Mouse (Mus musculus): ENCODE measurements around the gene Bcl3. TPM values are rescaled to one million over a fixed set of nuclear protein-coding genes. Genes with fewer than 3 reads are reported as not detected.

The Bcl3 gene
- polyA plus RNA-seq, 1 experiment: 60.7 TPM

DNA sequence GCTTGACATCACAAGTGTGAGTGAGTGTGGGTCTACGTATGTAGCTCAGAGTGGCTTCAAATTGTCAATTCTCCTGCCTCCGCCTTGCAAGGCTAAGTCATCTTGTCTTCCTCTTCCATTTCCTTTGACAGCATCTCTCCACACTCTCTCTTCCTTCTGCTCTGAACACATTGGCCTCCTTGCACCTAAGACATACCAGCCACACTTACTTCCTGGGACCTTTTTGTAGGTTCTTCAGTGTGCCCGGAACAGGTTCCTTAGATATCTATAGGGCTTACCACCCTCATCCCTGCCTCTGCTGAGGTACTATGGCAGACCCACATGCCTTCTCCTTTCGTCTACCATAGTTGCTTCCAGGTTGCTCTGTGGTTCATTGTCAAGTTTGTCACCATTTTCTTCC lies 9.4 kb downstream of the Bcl3 start:
- no peak overlapping the region for H3K4me3 ChIP-seq (ENCODE audit: insufficient read depth, low read length)
- H3K27ac ChIP-seq (ENCODE audit: insufficient read depth, low read depth, low read length): no peak overlapping the region
- TF ChIP-seq POLR2A (IDR thresholded peaks at IDR 0.05; ENCODE audit: borderline replicate concordance, low read depth, low read length) (no peak), CTCF (IDR thresholded peaks at IDR 0.05; ENCODE audit: low read depth, low read length) (no peak)
- peaks cover 23% of the 10 kb centered on the region for H3K4me1 ChIP-seq (ENCODE audit: control insufficient read depth, insufficient read depth, low read length)

DNA sequence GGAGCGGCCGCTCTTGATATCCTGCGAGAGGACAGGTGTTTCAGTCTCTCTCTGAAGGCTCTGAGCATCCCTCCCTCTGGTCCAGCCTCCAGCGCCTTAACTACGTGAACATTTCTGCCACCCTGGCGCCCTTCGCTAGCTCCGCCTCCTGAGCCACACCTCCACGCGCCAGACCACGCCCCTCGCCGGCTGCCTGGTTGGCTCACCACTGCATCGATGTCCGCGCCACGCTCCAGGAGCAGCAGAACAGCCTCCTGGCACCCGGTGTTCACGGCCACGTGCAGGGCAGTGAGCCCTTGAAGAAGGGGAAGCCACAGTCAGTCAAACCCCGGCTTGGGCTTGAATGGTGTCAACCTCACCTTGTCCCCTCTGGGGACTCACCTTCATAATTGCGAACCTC lies 11.5 kb downstream of the Bcl3 start:
- no peak overlapping the region for H3K4me3 ChIP-seq (ENCODE audit: insufficient read depth, low read length)
- TF ChIP-seq POLR2A (IDR thresholded peaks at IDR 0.05; ENCODE audit: borderline replicate concordance, low read depth, low read length): no peak
- TF ChIP-seq CTCF (IDR thresholded peaks at IDR 0.05; ENCODE audit: low read depth, low read length): no peak
- no peak overlapping the region for H3K27ac ChIP-seq (ENCODE audit: insufficient read depth, low read depth, low read length)
- H3K4me1 ChIP-seq (ENCODE audit: control insufficient read depth, insufficient read depth, low read length): peaks cover 18% of the 10 kb centered on the region

GRCm38 (mm10) chr7:19809369-19809768 lies 13.2 kb downstream of the Bcl3 start:
- Histone ChIP-seq H3K27ac (ENCODE audit: insufficient read depth, low read depth, low read length) (no peak overlapping the region), H3K4me1 (ENCODE audit: control insufficient read depth, insufficient read depth, low read length) (peaks cover 13% of the 10 kb centered on the region), H3K4me3 (ENCODE audit: insufficient read depth, low read length) (no peak overlapping the region)
- TF ChIP-seq POLR2A (IDR thresholded peaks at IDR 0.05; ENCODE audit: borderline replicate concordance, low read depth, low read length) (no peak), CTCF (IDR thresholded peaks at IDR 0.05; ENCODE audit: low read depth, low read length) (no peak)

DNA sequence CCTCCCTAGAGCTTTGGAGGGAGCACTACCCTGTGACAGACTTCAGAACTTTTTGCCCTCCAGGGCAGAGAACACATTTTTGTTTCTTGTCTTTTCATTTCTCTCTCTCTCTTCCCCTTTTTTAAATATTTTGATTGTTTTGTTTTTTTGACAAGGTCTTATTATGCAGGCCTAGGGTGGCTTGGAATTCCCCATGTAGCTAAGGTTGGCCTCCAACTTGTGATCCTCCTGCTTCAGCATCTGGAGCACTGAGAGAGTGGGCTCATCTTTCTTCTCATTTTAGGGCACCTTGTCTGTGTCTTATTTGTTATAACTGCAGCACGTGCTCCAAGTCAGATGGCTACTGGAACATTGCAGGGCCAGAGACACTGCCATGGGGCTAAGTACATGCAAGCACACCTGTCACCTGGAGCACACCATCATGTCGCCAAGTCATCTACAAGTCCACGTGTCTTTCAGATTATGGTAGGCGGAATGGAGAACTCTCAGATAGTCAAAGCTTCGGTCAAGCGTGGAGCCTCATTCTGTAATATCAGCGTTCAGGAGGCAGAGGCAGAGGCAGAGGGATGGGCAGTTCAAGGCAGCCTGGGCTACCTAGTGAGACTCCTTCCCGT lies 16.1 kb downstream of the Bcl3 start:
- no peak overlapping the region for H3K27ac ChIP-seq (ENCODE audit: insufficient read depth, low read depth, low read length)
- TF ChIP-seq POLR2A (IDR thresholded peaks at IDR 0.05; ENCODE audit: borderline replicate concordance, low read depth, low read length) (no peak), CTCF (IDR thresholded peaks at IDR 0.05; ENCODE audit: low read depth, low read length) (no peak)
- peaks cover 11% of the 10 kb centered on the region for H3K4me1 ChIP-seq (ENCODE audit: control insufficient read depth, insufficient read depth, low read length)
- H3K4me3 ChIP-seq (ENCODE audit: insufficient read depth, low read length): no peak overlapping the region

GRCm38 (mm10) chr7:19802995-19803394 lies 19.6 kb downstream of the Bcl3 start:
- no peak overlapping the region for H3K4me3 ChIP-seq (ENCODE audit: insufficient read depth, low read length)
- peaks cover 11% of the 10 kb centered on the region for H3K4me1 ChIP-seq (ENCODE audit: control insufficient read depth, insufficient read depth, low read length)
- TF ChIP-seq POLR2A (IDR thresholded peaks at IDR 0.05; ENCODE audit: borderline replicate concordance, low read depth, low read length) (no peak), CTCF (IDR thresholded peaks at IDR 0.05; ENCODE audit: low read depth, low read length) (peak; percentile 85)
- H3K27ac ChIP-seq (ENCODE audit: insufficient read depth, low read depth, low read length): no peak overlapping the region

GRCm38 (mm10) chr7:19800764-19801163 lies 21.8 kb downstream of the Bcl3 start:
- Histone ChIP-seq H3K27ac (ENCODE audit: insufficient read depth, low read depth, low read length) (no peak overlapping the region), H3K4me3 (ENCODE audit: insufficient read depth, low read length) (no peak overlapping the region), H3K4me1 (ENCODE audit: control insufficient read depth, insufficient read depth, low read length) (peaks cover 11% of the 10 kb centered on the region)
- TF ChIP-seq POLR2A (IDR thresholded peaks at IDR 0.05; ENCODE audit: borderline replicate concordance, low read depth, low read length): no peak
- peak; percentile 53 for TF ChIP-seq CTCF (IDR thresholded peaks at IDR 0.05; ENCODE audit: low read depth, low read length)

GRCm38 (mm10) chr7:19796697-19797588 lies 25.6 kb downstream of the Bcl3 start, which contains the start of gene Cblc:
Cblc (minus strand) TSS chr7:19796809.
- H3K4me1 ChIP-seq (ENCODE audit: control insufficient read depth, insufficient read depth, low read length): peaks cover 7% of the 10 kb centered on the region
- peak within 1 kb of the TSS; percentile 29 for H3K4me3 ChIP-seq (ENCODE audit: insufficient read depth, low read length)
- no peak within 1 kb of the TSS for H3K27ac ChIP-seq (ENCODE audit: insufficient read depth, low read depth, low read length)
- peak; percentile 78 for TF ChIP-seq CTCF (IDR thresholded peaks at IDR 0.05; ENCODE audit: low read depth, low read length)
- no peak for TF ChIP-seq POLR2A (IDR thresholded peaks at IDR 0.05; ENCODE audit: borderline replicate concordance, low read depth, low read length)

GRCm38 (mm10) chr7:19796254-19796653 lies 26.3 kb downstream of the Bcl3 start:
- Histone ChIP-seq H3K4me1 (ENCODE audit: control insufficient read depth, insufficient read depth, low read length) (peaks cover 7% of the 10 kb centered on the region), H3K27ac (ENCODE audit: insufficient read depth, low read depth, low read length) (no peak overlapping the region), H3K4me3 (ENCODE audit: insufficient read depth, low read length) (no peak overlapping the region)
- TF ChIP-seq CTCF (IDR thresholded peaks at IDR 0.05; ENCODE audit: low read depth, low read length) (no peak), POLR2A (IDR thresholded peaks at IDR 0.05; ENCODE audit: borderline replicate concordance, low read depth, low read length) (no peak)

DNA sequence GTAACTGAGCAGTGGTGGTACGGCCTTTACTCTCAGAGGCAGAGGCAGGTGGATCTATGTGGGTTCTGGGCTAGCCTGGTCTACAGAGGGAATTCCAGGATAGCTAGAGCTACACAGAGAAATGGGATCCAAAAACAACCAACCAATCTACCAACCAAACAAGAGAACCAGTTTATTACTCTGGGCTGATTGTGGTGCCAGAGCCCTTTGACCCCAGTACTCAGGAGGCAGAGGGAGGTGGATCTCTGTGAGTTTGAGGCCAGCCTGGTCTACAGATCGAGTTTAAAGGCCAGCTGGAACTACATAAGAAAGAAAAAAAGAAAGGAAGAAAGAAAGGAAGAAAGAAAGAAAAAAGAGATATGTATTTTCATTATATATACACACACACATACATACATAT lies 27.3 kb downstream of the Bcl3 start:
- Histone ChIP-seq H3K4me3 (ENCODE audit: insufficient read depth, low read length) (no peak overlapping the region), H3K27ac (ENCODE audit: insufficient read depth, low read depth, low read length) (no peak overlapping the region), H3K4me1 (ENCODE audit: control insufficient read depth, insufficient read depth, low read length) (peaks cover 7% of the 10 kb centered on the region)
- TF ChIP-seq CTCF (IDR thresholded peaks at IDR 0.05; ENCODE audit: low read depth, low read length): no peak
- no peak for TF ChIP-seq POLR2A (IDR thresholded peaks at IDR 0.05; ENCODE audit: borderline replicate concordance, low read depth, low read length)

Measured in bone marrow macrophage, adult 2 months (primary cell).